Mouse (Mus musculus): ENCODE data around the gene Bbx. TPM values are rescaled to one million over a fixed set of nuclear protein-coding genes. Genes with fewer than 3 reads are reported as not detected.
A peak's percentile ranks its signal among the peaks of the same experiment; 100 is the strongest.

The Bbx gene
- 10 to 100 TPM; 25.2 to 30.3 TPM for total RNA-seq (2021)
- long read RNA-seq, experiment 1, full-length matches to known transcripts, result 3 of 23 reads
- long read RNA-seq, experiment 1, partial matches to known transcripts, result 10 of 23 reads
- long read RNA-seq, experiment 1, other reads (novel, unspliced or antisense), result 10 of 23 reads
- long read RNA-seq, experiment 2, partial matches to known transcripts, result 0 of 1 reads
- long read RNA-seq, experiment 2, other reads (novel, unspliced or antisense), result 1 of 1 reads

DNA sequence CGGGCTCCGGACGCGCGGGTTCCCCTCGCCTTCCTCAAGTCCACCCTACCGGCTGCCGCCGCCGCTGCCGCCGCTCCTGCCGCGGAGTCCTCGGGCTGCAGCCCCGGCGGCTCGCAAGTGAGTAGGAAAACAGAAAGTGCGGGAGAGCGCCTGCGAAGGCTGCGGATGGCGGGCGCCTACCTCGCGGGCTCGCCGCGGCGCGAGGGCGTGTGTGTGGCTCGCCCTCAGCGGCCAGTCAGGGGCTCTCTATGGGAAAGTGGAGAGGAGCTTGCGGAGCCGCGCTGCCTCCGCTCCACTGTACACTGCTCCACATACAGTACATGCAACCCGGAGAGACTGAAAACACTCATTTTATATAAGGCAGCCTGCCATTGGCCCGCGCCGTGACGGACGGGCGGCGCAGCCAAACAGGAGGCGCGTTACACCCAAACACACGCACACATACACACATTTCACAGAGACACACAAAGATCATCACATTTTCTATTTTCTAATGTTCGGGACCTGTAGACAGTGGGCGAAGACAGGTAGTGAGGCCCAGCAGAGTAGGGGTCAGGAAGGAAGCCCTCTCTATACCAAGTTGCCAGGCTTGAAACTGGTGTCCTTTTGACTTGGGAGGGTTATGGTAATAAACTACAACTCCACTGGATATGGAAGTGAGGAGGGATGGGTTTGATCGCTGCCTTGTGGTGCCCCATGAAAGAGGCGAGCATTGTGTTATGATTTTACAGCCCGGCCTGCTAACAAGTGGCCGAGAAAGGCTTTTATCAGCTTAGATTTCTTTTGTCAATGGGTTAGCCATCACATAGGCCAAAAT lies at the start of gene Bbx:
TSS of gene Bbx (minus strand) at position 329 of the 817 bp plus-strand sequence.
- DNase-seq, result peak; percentile 97

DNA sequence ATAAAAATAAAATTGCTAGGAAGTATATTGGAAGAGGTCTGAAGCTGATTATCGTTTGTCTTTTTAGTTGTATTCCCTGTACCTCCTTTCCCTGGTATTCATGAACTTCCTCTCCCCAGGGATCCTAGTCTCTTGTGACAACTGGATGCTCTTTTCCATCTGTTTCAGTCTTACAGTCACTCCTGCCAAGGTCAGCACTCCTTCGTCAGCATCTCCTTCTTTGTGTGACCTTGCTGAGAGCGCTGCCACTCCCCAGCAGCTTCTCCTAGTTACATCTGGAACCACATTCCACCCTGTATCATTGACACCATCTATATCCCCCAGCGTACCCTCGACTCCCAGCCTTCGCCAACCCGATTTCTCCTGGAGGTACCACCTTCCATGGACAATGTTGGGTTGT lies 49.7 kb upstream of the Bbx start:
- no peak for DNase-seq

GRCm38 (mm10) chr16:50481341-50481740 lies 49.2 kb upstream of the Bbx start:
- DNase-seq, result peak; percentile 12

DNA sequence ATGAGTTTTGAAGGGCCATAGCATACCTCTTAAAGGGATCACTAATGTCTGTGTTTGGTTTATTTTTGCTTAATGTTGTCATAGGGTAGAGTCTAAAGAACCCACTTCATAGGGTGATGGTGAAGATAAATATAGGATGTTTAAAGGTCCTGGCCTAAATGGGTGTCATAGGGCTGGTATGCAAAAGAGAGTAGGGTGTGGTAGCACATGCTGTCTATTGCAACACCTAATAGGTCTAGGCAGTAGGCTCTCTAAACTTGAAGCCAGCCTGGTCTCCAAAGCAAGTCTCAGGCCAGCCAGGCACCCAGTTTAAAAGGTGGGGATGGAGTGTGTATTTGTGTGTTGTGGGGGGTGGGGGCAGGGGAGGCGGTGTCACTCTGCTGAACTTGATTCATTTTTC lies 46.5 kb upstream of the Bbx start:
- no peak for DNase-seq

GRCm38 (mm10) chr16:50477628-50478027 lies 45.4 kb upstream of the Bbx start:
- no peak for DNase-seq

DNA sequence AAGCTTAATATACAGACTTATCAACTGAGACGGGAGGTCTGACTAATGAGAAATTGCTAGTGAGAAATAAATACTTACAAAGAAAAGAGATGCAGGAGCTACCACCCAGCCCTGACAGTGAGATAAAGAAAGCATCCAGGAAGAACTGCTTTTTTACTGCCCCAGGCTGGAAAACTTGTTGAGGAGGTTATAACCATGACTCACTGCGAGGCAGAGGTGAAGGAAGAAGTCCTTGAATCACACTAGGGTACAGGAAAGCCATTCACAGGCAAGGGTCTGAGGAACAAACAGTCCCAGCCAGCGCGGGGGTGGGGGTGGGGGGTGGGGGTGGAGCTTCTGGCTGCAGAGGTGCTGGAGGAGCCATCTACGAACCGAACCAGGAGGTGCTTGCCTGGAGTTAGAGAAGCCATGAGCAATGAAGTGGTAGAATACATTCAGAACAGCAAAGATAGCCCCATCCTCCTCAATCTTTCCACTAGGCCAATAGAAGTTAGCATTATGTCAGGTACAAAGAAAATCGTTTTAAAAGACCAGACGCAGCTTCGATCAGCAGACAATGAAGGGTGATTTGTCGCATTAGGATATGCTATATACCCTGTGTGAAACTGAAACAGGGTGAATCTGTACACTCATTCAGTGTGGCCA lies 30.2 kb upstream of the Bbx start:
- DNase-seq, result no peak

- no peak for DNase-seq
These were observed 27.0 kb upstream of the Bbx start for GRCm38 (mm10) chr16:50459146-50459545.

DNA sequence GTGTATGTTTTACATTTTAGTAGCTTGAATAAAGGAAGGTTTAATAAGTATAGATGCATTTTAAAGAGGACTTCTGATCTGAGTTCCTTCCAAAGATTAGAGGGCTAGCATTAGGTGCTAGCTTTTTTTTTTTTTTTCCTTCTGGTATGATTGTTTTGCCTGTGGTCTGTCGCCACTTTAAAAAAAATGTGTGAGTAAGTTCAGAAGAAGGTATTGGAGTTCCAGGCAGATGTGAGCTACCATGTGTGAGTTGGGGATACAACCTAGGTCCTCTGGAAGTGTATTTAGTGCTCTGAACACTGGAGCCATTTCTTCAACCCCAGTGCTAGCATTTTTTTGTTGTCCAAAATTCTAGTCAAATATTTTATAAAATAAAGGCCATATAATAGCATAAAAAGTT lies 23.9 kb upstream of the Bbx start:
- no peak for DNase-seq

DNA sequence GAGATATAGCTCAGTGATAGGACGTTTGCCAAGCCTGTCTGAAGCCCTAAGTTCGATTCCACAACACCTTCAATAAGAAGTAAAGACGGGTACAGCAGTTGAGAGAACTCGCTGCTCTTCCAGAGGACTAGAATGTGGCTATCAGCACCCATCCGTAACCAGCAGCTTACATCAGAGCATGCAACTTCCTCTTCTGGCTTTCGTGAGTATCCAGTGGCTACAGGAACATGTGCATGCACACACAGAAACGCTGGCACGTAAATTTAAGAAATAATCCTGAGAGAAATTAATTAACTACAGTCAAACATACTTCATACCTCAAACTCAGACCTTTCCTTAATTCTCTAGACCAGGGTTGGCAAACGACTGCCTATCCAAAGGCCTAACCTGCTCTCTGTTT lies 16.9 kb upstream of the Bbx start:
- no peak for DNase-seq

GRCm38 (mm10) chr16:50445014-50445413 lies 12.8 kb upstream of the Bbx start:
- no peak for DNase-seq

DNA sequence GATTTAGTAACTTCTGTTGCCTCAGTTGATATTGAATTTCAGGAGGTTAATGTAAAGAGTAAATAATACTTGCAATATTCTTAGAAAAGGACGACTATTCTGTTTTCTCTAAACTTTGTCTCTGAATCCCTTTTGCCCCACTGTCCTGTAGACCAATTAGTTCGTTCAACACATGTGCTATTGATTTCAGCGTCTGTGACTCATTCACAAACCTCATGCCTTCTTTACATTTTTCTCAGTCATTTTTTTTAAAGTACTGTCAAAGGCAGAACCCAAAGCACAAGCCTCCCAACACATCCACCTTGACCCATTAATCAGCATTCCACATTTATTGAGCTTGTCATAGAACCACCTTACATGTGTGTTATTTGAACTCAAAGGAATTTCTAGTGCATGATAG lies 6.6 kb upstream of the Bbx start:
- DNase-seq, result no peak

- no peak for DNase-seq
These were observed 5.6 kb upstream of the Bbx start for GRCm38 (mm10) chr16:50437788-50438187.

DNA sequence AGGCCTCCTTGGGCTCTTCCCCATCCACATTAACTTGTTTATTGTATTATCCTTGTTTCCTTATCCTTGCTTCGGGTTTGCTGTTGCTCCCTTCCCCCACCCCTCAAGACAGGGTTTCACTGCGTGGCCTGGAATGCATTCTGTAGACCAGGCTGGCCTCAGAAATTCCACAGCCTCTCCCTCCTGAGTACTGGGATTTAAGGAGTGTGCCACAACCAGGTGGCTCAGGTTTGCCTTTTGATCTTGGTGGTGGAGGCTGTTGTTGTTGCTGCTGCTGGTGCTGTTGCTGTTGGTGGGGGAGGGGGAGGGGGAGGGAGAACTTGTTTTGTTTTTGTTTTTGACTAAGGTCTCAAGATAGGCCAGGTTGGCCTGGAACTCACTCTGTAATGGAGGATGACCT lies 5.1 kb upstream of the Bbx start:
- no peak for DNase-seq

DNA sequence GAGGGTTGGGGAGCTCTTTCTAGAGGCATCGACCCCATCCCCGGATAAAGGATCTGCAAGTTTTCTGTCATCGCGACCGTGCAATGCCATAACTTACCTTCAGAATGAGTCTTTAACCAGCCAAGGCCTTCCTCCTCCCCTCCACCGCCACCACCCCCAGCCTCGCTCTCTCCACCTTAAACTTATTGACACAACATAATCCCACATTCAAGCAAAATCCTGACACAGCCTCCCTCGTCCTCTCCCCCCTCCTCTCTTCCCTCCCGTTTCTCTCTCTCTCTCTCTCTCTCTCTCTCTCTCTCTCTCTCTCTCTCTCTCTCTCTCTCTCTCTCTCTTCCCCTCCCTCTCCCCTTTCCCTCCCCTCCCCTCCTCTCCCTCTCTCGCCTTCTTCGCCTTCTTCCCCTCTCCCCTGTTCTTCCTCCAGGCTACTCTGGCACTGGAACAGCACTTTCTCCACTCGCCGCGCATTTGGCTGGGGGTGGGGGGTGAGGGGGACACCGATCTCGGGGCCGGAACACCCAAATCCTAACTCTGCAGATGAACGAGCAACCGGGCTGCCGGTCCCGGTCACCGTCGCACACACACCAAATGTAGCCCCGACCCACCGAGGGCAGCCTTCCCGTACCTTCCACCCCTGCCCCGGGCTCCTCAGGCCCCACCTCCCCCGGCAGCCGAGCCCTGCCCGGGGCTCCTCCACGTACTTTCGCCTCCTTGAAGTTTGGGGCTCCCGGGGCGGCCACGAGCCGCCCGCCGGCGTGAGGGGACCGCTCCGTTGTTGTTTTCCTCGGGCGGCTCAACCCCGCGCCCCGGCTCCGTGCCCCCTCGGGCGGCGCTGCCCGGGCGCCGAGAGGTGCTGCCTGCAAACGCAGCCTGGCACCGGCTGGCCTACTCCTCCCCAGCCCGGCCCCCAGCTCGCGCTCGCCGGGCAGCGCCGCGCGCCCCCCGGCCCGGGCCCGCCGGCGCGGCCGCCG lies 894 bp downstream of the Bbx start:
- peak; percentile 73 for DNase-seq

- no peak for DNase-seq
These were observed 1.7 kb downstream of the Bbx start for GRCm38 (mm10) chr16:50430515-50430877.

DNA sequence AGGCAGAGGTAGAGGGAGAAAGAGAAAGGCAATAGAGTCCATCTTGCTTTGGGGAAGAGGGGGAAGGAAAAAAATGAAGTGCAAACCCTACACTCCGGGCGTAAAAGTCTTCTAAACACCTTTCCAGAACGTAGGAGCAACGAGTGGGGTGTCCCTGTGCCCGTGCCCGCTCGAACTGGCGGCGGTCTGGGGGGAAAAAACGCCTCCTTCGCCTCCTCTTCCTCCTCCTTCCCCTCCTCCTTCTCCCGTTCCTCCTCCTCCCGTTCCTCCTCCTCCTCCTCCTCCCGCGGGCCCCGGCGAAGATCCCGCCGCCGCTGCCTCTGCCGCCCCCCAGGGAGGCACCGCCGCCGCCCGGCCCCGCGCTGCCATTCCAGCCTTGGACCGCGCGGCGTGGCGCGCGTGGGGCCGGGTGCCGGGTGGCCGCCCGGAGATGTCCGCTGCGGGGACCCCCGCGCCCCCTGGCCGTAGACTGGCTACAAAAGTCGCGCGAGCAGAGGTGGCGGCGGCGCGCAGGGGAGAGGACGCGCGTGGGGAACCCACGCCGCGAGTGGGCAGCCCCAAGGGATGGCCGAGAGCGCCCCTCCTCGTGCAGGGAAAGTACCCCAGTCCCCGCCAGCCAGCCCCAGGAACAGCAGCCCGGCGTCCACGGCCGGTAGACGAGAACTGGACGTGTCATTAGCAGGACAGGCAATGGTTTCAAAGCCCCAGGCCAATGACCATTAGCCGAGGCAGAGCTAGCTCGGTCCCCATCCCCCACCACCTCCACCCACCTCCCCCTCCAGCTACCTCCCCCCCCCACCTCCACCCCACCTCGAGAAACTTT lies 2.3 kb downstream of the Bbx start:
- DNase-seq, result peak; percentile 60

DNA sequence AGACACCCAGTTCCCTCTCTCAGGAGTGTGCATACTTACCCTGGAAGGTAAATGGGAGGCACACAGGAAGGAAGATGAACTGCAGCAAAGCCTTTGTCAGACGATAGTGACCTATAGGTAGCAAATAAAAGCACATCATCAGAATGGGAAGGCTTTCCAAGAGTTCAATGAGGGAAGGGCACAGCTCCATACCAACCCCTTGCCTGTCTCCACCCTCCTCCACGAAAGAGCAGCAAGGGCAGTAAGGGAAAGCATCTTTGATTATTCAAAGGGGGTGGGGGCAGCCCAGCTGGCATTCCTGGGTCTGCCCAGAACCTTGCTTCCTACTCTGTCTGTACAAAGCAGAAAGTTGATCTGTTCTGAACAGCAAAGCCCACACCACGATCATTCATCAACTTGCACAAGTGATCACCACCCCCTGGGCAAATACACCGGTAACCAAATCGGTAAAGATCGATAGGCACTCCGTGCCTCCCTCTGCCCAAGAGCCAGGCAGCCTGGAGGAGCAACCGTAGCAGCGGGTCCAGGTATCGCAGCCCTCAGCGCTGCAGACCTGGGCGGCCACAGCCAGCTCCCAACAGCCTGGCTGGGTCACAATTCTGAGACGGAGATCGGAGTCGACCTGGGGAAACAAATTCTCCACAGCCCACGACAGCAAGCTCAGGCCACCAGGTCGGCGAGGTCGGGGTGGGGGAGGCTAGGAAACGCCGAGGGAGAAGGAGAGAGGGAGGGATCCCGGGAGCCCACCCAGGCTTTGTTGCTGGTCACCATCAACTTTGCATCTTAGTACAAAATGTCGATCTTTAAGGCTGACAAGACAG lies 3.1 kb downstream of the Bbx start:
- DNase-seq, result peak; percentile 28

DNA sequence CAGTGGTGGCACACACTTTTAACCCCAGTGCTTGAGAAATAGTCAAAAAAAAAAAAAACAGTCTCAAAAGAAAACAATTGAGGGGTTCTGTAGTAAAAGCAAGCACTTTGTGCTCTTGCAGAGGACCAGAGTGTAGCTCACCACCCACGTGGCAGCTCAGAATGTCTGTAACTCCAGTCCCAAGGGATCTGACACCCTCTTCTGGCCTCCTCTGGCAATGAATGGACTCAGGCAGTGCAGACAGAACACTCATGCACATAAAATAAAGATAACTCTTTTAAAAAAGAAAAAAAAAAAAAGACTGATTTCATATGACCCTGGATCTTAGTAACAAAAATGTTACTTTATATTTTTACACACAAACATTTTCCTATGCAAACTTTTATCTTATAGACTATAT lies 12.1 kb downstream of the Bbx start:
- peak; percentile 39 for DNase-seq

GRCm38 (mm10) chr16:50415406-50415805 lies 16.8 kb downstream of the Bbx start:
- no peak for DNase-seq

DNA sequence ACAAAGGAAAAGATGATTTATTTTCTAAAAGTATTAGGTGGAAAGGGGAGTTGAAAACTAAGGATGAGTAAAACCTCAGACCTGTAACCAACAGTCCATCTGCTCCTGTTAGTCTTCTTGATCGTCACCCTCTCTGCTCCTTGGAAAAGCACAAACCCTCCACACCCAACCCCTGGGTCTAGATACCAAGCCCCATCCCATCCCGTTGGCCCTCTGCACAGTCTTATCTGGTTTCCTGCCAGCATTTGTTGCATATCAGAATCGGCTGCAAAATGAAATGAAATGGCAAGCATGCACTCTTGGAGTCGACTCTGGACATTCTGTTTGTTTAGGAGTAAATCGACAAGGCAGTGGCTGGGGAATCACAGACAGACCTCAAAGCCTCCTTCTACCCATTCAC lies 29.3 kb downstream of the Bbx start:
- DNase-seq, result no peak

DNA sequence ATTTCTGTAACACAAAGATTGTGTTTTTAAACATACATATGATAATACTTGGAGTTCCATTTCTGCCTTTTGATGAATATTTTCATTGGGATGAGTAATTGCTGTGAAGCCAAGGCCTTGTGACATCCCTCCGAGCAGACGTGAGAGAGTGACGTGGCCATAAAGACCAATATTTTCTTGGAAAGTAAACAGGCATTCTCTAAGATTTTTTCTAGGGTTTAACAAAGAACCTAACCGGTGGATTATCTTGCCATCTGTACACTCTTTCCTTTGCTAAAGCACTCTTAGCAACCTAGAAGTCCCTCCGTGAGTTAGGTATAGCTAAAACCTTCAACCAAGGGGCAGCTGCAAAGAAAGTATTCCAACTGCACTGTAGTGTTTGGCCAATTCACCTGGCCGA lies 32.4 kb downstream of the Bbx start:
- DNase-seq, result no peak
